Mouse (Mus musculus): Measurements from ENCODE around the gene Ifit2. TPM values are rescaled to one million over a fixed set of nuclear protein-coding genes. Genes with fewer than 3 reads are reported as not detected.
"Not testable (repeated sequence)": the region's sequence is repeated elsewhere in the genome, so short reads cannot be mapped to it uniquely, and the experiment has no call there.

Ifit2 gene
- polyA plus RNA-seq, 1 experiment from 2014 or later = 10.9 TPM

GRCm38 (mm10) chr19:34583126-34583766, 32.8 kb downstream of the Ifit2 start, which contains the start of gene Ifit3:
Gene Ifit3, plus strand, starts transcription at chr19:34583531.
- H3K4me2 ChIP-seq (replicated peaks); H3K27ac ChIP-seq; H3K9ac ChIP-seq; H3K9me3 ChIP-seq; H3K4me3 ChIP-seq; H3K36me3 ChIP-seq; H3K4me1 ChIP-seq; H3K27me3 ChIP-seq: not testable (repeated sequence)
- 33% methylated on average over 2 of the region's 2 CpGs for WGBS
- peak; percentile 44; the same call in 1 of the 2 replicates for ATAC-seq (ENCODE audit: low FRiP score, low read depth)

DNA sequence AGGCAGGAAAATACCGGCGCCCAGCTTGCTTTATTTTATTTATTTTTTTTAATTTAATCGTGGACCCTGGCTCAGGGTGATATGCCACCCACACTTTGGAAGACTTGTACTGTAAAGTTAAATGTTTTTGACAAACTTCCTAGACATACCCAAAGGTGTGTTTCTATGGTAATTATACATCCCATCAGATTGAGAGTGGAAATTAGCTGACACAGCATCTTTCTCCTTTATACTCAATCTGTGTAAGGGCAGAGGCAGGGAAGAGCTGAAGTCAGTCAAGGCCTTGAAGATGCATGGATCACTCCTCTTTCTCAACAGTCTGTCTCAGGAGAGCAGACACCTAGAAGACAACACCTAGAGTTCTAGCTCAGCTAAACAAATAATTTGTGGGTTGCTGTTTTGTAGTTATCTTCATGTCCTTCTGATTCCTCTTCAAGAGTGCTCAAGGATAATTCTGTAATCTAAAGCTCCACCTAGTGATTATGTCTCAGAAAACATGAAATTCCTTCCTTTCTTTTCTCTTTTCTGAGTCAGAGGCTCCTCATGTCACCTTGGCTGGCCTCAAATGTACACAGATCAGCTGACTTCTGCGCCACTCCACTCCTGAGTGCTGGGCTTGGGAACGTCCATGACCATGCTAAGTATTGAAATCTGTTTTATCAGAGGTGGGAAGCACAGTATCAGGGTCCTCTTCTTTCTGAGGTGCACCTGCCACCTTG, 35.4 kb downstream of the Ifit2 start:
- H3K9ac ChIP-seq; H3K27ac ChIP-seq; H3K4me1 ChIP-seq; H3K4me2 ChIP-seq (replicated peaks); H3K27me3 ChIP-seq; H3K9me3 ChIP-seq; ATAC-seq (ENCODE audit: low FRiP score, low read depth); H3K4me3 ChIP-seq; H3K36me3 ChIP-seq: not testable (repeated sequence)
- 71% methylated on average over 5 of the region's 5 CpGs for WGBS

DNA sequence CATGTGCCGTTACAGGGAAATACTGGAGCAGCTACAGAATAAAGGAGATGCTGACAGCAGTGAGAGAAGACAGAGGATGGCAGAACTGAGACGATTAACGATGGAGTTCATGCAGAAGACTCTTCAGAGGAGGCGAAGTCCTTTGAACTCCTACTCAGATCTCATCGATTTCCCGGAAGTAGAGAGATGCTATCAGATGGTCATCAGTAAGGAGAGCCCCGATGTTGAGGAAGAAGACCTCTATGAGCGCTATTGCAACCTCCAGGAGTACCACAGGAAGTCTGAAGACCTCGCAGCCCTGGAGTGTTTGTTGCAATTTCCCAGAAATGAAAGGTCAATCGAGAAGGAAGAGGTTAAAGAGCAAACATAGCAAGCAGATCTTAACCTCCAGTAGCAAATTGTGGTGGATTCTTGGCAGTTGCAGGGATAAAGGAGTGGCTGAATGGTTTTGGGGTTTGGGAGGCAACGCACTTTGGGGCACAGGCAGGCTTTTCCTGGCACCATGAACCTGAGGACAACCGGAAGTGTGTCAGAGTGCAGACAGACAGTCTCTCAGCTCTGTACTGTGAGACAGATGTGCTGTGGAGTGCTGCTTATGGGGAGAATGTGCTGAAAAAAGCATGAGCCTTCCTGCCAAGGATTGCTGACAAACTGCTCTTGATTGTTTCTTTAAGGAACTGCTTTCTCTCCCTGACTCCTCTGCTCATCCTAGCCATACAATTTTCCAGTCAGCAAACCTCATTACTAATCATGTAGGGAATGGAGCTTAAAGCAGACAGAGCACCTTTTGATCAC, 37.6 kb downstream of the Ifit2 start:
- ATAC-seq (ENCODE audit: low FRiP score, low read depth) = not testable (repeated sequence)
- 74% methylated on average over 9 of the region's 12 CpGs for WGBS

GRCm38 (mm10) chr19:34588959-34589358, 38.5 kb downstream of the Ifit2 start:
- Histone ChIP-seq H3K9ac (no peak overlapping the region), H3K27ac (no peak overlapping the region), H3K4me3 (no peak overlapping the region), H3K4me2 (replicated peaks) (no peak overlapping the region), H3K36me3 (no peaks in the 10 kb centered on the region), H3K27me3 (no peaks in the 10 kb centered on the region), H3K4me1 (no peaks in the 10 kb centered on the region), H3K9me3 (no peaks in the 10 kb centered on the region)
- ATAC-seq (ENCODE audit: low FRiP score, low read depth) = no peak

More for the DNA sequence above, 37.6 kb downstream of the Ifit2 start:
- not testable (repeated sequence) for H3K4me3 ChIP-seq; H3K4me1 ChIP-seq; H3K27ac ChIP-seq; H3K36me3 ChIP-seq; H3K4me2 ChIP-seq (replicated peaks); H3K9ac ChIP-seq; H3K27me3 ChIP-seq; H3K9me3 ChIP-seq

DNA sequence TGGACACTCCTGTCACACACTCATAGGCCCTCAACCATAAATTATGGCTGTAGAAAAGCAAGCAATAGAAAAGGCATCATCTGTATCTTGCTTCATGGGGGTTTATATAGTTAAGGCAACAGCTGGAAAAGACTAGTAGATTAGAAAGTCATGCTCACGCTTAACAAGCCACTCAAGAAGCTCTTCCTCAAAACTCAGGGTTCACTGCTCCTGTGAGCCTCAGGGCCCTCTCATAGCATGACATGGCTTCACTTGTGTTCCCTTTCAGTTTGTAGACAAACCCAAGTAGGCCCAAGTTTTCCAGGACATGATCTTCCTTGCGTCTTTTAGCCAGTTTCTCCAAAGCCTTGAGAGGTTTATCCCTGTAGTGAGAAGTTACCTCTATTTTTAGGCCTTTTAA, 43.0 kb downstream of the Ifit2 start:
- peaks cover 2% of the 10 kb centered on the region for H3K4me1 ChIP-seq
- no peak overlapping the region for H3K27ac ChIP-seq
- H3K9me3 ChIP-seq = no peaks in the 10 kb centered on the region
- H3K27me3 ChIP-seq = no peaks in the 10 kb centered on the region
- no peak overlapping the region for H3K9ac ChIP-seq
- no peak for ATAC-seq (ENCODE audit: low FRiP score, low read depth)
- no peaks in the 10 kb centered on the region for H3K36me3 ChIP-seq
- H3K4me2 ChIP-seq (replicated peaks) = no peak overlapping the region
- H3K4me3 ChIP-seq = no peak overlapping the region
- 89% methylated on average over 2 of the region's 2 CpGs for WGBS

DNA sequence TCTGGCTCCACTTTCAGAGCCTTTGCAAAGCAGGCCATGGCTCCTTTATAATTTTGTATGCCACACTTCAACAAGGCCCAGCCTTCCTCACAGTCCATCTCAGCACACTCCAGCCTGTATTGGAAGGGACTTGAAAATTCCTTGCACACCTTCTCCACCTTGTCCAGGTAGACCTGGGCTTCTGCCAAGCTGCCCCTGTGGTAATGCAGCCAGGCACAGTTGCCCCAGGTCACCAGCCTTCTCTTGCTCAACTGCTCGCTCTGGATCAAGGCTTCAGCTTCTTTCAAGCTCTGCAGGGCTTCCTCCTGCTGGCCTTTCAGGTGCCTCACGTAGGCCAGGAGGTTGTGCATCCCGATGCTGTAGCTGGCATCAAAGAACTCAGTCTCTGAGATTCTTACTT, 44.0 kb downstream of the Ifit2 start:
- H3K9me3 ChIP-seq; H3K27ac ChIP-seq; H3K4me2 ChIP-seq (replicated peaks); H3K27me3 ChIP-seq; H3K36me3 ChIP-seq; H3K4me1 ChIP-seq; H3K4me3 ChIP-seq; H3K9ac ChIP-seq; ATAC-seq (ENCODE audit: low FRiP score, low read depth): not testable (repeated sequence)
- 76% methylated on average over 3 of the region's 3 CpGs for WGBS

DNA sequence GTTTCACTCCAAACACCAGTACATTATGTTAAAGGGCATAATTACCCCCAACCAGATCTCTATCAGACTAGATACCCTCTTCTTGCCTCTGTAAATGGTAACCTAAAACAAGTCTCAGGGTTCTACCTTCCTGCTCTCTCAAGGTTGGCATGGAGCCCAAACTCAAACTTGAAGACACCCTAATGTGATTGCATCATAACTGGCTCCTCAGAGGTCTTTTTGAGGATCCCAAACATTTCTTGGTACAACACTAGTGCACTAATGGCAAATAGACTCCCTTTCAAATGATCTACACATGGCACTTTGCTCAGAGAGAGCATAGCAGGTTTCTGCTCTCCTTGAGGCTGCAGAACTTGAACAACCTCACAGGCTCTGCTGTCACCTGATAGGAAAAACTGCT, 46.3 kb downstream of the Ifit2 start:
- Histone ChIP-seq H3K36me3 (no peaks in the 10 kb centered on the region), H3K9ac (no peak overlapping the region), H3K9me3 (no peaks in the 10 kb centered on the region), H3K4me2 (replicated peaks) (no peak overlapping the region), H3K4me3 (no peak overlapping the region), H3K27ac (no peak overlapping the region), H3K27me3 (no peaks in the 10 kb centered on the region), H3K4me1 (peaks cover 5% of the 10 kb centered on the region)
- no peak for ATAC-seq (ENCODE audit: low FRiP score, low read depth)

DNA sequence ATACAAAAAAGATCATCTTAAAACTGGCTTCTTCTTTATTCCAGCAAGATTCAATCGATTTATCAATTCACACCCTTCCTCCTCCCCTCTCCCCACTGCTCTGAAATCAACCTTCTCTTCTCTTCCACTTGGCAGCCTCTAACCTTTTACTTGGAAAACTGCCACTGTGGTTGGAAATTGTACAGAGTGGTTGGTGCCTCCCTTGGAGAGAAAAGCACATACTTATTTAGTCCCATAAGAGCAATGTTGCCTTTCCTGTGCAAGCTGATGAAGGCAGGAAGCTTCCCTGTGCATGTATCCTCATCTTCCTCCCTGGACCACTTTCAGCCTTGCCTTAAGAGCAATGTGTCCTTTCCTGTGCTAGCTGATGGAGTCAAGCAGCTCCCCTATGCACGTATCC, 47.8 kb downstream of the Ifit2 start:
- no peak overlapping the region for H3K4me2 ChIP-seq (replicated peaks)
- H3K4me1 ChIP-seq = peaks cover 5% of the 10 kb centered on the region
- ATAC-seq (ENCODE audit: low FRiP score, low read depth) = no peak
- no peak overlapping the region for H3K4me3 ChIP-seq
- H3K9ac ChIP-seq = no peak overlapping the region
- no peaks in the 10 kb centered on the region for H3K36me3 ChIP-seq
- H3K9me3 ChIP-seq = no peaks in the 10 kb centered on the region
- WGBS = 75% methylated on average over 2 of the region's 2 CpGs
- no peaks in the 10 kb centered on the region for H3K27me3 ChIP-seq
- no peak overlapping the region for H3K27ac ChIP-seq

DNA sequence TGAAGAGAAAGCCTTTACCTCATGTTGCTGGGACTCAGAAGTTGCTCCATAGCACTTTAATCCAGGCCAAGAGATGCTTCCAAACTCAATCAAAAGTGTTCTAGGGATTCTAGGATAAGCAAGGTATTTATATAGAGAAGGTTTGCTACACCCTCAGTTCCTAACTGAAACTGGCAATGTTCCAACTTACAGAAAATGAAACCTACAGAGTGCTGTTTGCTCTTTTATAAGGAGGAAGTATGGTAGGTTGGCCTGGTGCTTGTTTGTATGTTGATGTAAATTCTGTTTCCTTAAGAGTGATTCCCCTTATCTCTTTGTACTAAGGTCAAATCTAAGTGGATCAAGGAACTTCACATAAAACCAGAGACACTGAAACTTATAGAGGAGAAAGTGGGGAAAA, 48.8 kb downstream of the Ifit2 start:
- not testable (repeated sequence) for H3K36me3 ChIP-seq; ATAC-seq (ENCODE audit: low FRiP score, low read depth); H3K9ac ChIP-seq; H3K4me2 ChIP-seq (replicated peaks); H3K4me3 ChIP-seq; H3K27me3 ChIP-seq; H3K27ac ChIP-seq; H3K4me1 ChIP-seq; H3K9me3 ChIP-seq

DNA sequence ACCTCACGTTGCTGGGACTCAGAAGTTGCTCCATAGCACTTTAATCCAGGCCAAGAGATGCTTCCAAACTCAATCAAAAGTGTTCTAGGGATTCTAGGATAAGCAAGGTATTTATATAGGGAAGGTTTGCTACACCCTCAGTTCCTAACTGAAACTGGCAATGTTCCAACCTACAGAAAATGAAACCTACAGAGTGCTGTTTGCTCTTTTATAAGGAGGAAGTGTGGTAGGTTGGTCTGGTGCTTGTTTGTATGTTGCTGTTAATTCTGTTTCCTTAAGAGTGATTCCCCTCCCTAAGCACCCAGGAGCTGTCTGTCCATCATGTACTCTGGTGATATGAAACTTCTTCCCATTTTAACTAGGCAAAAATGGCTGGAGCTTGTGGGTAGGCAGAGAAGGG, 51.4 kb downstream of the Ifit2 start, which contains the start of gene Ifit1bl1:
Gene Ifit1bl1, minus strand, starts transcription at position 69 of the 400 bp plus-strand sequence.
- H3K4me1 ChIP-seq; H3K9me3 ChIP-seq; H3K36me3 ChIP-seq; H3K4me2 ChIP-seq (replicated peaks); H3K27ac ChIP-seq; H3K4me3 ChIP-seq; H3K9ac ChIP-seq; H3K27me3 ChIP-seq; ATAC-seq (ENCODE audit: low FRiP score, low read depth): not testable (repeated sequence)
- 57% methylated on average over 1 of the region's 1 CpGs for WGBS

- WGBS = 87% methylated on average over 3 of the region's 3 CpGs
- H3K4me3 ChIP-seq = no peak overlapping the region
- H3K4me2 ChIP-seq (replicated peaks) = no peak overlapping the region
- ATAC-seq (ENCODE audit: low FRiP score, low read depth) = no peak
- no peaks in the 10 kb centered on the region for H3K36me3 ChIP-seq
- H3K4me1 ChIP-seq = peaks cover 11% of the 10 kb centered on the region
- no peaks in the 10 kb centered on the region for H3K9me3 ChIP-seq
- no peak overlapping the region for H3K27ac ChIP-seq
- no peaks in the 10 kb centered on the region for H3K27me3 ChIP-seq
- H3K9ac ChIP-seq = no peak overlapping the region
Observed at GRCm38 (mm10) chr19:34605472-34605871, 55.0 kb downstream of the Ifit2 start.

DNA sequence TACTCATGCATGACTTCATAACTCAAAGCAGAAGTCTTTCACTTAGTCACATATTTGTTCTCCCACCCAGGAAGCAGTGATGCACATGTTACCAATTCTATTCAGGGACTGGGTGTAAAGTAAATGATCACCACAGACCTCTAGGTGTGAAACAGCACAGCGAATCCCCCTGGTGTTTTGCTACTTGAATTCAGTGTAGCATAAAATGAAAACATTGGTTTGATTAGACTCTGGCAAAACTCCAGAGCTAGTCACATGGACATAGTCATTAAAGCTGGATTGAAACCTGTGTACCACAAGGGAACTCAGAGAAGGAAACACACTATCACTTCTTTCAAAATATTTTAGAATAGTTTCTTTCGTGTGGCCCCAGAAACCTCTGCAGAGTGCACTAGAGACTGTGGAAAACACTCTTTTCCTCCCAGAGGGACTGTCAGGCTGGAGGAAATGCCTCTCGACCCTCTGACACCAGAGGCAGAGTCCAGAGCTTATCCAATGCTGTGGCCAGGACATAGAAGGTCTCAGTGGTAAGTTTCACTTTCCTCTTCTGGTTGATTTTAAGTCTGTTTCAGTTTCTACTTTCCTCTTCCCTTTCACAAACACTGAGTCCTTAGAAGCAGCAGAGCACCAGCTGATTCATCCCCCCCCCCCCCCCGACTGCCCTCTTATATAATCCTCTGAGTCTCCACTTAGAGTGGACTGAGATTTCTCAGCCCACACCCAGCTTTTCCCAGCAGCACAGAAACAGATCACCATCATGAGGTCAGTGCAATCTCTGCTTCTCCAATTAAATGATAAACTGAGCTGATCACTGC, 57.0 kb downstream of the Ifit2 start, which contains the start of gene Ifit3b:
Gene Ifit3b, plus strand, starts transcription at position 734 of the 815 bp plus-strand sequence.
- not testable (repeated sequence) for H3K9me3 ChIP-seq, H3K9ac ChIP-seq, H3K4me3 ChIP-seq, H3K36me3 ChIP-seq, H3K27ac ChIP-seq, H3K27me3 ChIP-seq
- H3K4me1 ChIP-seq = peaks cover 11% of the 10 kb centered on the region
- peak within 1 kb of the TSS; percentile 31 for H3K4me2 ChIP-seq (replicated peaks)
- WGBS = 36% methylated on average over 4 of the region's 4 CpGs
- peak; percentile 83 for ATAC-seq (ENCODE audit: low FRiP score, low read depth)
